Mouse (Mus musculus): ENCODE data around the gene Adgrv1.
"Not testable (repeated sequence)": the region's sequence is repeated elsewhere in the genome, so short reads cannot be mapped to it uniquely, and the experiment has no call there.

Adgrv1 gene

GRCm38 (mm10) chr13:81332018-81332417 lies 300.9 kb downstream of the Adgrv1 start:
- in situ Hi-C loops (cut with MboI) = no loop called here

- in situ Hi-C loops (cut with MboI) = no loop called here
Measured at GRCm38 (mm10) chr13:81329762-81330161, 303.2 kb downstream of the Adgrv1 start.

DNA sequence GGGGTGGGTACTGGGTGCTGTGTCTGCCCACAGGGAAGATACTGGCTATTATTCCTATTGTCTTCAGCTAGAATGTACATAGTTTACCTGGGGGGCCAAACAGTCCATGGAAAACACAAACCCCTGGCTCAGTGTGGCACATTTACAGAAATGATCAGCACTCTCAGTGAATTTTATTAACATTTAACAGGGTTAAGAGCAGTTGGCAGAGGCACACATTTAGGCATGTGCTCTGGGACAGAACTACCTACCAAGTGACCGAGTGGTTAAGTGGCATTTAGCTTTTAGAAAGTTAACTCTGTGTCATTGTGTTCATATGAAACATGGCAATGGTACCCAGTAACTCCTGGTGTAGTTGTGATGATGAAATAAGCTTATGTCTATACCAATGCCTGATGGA lies 304.8 kb downstream of the Adgrv1 start:
- in situ Hi-C loops (cut with MboI) = no loop called here

GRCm38 (mm10) chr13:81325606-81326215 lies 307.2 kb downstream of the Adgrv1 start:
- in situ Hi-C loops (cut with MboI) = no loop called here

- in situ Hi-C loops (cut with MboI) = no loop called here
Measured at GRCm38 (mm10) chr13:81323546-81324316, 309.2 kb downstream of the Adgrv1 start.

GRCm38 (mm10) chr13:81316581-81316980 lies 316.4 kb downstream of the Adgrv1 start:
- in situ Hi-C loops (cut with MboI) = no loop called here

DNA sequence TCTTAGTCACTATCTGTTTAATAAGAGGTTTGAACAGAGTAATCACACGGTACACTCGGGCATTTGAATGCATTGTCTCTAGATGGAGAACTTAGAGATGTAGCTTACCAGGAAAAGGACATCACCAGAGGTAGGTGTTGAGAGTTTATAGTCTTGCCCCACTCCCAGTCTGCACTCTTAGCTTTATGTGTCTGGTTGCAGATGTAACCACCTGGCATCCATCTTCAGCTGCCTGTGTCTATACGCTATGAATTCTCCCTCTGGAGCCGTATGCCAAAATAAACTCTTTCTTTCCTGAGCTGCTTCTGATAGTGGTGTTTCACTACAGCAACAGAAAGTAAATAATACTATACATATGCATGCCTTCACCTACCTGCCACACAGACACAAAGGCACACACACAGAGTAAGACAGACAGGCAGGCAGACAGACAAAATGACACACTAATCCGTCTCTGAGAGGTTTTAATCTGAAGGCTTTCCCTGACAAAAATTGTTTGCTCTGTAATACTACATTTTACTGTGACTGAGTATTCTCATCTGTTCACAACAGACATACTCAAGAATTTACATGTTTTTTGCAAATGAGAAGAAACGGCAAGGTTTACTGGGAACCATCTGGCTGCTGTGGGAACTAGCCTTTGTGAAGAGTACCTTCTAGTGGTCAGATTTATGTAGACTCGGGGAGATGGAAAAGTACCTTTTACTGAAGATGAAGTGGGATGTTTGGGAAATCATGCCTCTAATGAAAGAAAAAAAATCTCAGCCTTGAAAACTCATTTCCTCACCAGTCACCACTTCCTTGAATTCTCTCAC lies 318.4 kb downstream of the Adgrv1 start:
- in situ Hi-C loops (cut with MboI) = no loop called here

GRCm38 (mm10) chr13:81312148-81312547 lies 320.8 kb downstream of the Adgrv1 start:
- in situ Hi-C loops (cut with MboI) = no loop called here

DNA sequence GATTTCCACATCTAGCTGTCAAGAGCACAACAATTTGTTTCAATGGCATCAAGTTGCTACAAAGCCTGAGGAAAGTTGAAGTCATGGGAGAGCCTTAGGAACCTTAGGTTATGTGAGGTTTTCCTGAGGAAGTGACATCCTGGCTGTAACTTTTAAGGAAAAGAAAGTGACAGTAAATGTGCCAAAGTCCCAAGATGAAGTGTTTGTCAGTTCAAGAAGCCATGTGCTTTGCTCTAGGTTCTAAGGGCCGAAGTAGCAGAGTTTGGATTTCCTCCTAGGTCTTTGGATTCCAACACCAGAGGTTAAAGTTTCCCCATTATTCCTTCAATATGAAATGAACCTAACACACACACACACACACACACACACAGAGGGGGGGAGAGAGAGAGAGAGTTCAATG lies 332.1 kb downstream of the Adgrv1 start:
- in situ Hi-C loops (cut with MboI) = no loop called here

DNA sequence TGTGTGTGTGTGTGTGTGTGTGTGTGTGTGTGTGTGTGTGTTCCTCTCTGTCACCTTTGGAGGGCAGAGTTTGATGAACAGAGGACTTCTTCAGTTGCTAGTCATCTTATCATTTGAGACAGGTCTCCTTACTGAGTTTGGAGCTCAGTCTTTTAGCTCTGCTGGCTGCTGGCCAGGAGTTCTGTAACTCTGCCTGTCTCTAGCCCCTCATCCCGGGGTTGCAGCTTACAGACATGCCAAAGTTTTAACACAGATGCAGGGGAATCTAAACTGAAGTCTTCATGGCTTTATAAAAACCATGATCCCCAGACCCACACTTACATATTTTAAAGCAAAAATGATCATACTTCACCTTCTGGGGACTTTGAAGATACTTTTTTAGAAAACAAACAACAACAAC lies 338.8 kb downstream of the Adgrv1 start:
- in situ Hi-C loops (cut with MboI) = no loop called here

DNA sequence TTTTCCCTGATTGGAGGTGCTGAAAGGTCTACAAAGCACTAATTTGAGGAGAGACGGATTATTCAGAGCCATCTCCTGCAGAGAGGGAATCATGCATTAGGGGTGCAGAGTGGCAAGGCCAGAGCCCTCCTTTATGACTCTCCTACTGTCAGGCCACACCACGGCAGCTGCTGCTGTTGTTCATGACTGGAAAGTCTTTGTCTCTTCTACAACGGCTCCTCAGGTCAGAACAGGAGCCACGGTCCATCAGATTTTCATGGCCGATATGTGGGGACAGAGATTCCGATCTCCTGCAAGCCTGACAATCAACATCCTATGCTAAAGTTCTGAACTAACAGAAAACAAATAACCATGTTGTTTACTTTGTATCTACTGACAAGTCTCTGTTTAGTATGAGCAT lies 350.8 kb downstream of the Adgrv1 start:
- in situ Hi-C loops (cut with MboI) = no loop called here

DNA sequence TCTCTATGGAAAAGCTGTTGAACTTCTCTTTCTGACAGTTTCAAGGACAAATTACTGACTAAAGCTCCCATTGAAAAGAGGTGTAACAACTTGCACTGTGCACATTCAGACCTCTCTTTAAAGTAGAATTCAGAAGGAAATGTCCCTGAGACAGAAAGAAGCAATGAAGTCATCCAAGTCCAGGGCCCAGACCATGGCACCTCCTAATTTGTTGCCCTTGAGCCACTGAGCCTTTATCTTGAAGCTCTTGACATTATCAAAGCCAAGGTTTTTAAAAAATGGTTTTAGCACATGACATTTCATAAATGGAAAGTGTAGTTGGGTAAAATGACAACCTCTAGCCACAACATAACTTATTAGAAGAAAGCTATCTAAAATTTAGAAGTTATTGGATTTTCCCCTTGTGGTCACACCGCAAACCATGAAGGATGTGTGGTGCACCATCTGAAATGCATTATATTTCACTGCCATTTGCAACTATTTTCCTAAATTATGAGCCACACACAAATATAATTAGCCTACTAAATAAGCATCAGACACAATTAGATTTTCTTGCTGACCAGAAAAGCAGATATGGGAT lies 352.2 kb downstream of the Adgrv1 start:
- in situ Hi-C loops (cut with MboI) = no loop called here

DNA sequence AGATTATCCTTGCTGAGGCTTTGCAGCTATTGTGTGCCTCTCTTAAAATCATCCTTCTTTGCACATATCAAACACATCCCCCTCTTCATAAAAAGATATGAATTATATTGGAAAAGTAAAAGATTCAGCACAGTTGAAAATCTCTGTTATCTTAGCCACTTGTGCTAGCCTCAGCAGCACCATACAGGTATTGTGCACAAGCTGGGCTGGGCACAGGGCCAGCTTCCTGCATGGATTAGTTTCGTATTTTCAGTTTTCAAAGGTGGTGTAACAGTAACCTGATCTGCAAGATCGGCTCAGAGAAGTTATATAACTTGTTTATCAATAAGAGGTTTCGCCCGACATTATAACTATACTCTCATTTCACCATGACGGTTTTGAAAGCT lies 353.6 kb downstream of the Adgrv1 start:
- in situ Hi-C loops (cut with MboI) = no loop called here

DNA sequence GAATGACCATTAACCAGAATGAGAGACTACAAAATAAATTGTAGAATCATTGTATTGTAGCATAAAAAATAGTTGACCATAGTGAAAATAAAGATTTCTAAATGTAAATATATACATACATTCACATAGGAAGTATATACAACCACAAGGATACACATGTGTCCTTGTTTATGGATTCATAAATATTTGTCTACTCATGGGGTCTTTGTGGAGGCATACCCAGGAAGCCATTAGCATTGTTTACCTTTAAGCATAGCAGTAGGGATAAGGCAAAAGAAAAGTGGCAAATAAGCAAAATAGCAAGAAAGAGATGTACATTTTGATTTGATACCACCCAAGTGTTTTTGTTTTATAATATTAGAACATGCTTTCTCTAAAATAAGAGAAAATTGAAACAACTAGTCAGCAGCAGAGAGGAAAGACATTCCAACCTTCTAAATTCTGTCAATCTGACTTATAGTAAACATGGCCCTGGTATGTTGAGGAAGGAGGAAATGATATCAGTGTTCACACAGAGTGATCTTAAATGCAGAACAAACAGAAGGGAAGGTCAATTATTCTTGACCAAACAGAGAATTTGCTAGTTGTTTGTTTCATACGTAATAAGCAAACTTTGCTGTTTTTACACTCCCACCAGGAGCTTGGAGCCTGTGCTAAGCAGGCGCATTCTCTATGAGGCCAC lies 354.1 kb downstream of the Adgrv1 start:
- in situ Hi-C loops (cut with MboI) = no loop called here

GRCm38 (mm10) chr13:81273837-81274236 lies 359.1 kb downstream of the Adgrv1 start:
- in situ Hi-C loops (cut with MboI) = no loop called here

GRCm38 (mm10) chr13:81270396-81270795 lies 362.6 kb downstream of the Adgrv1 start:
- in situ Hi-C loops (cut with MboI) = no loop called here

GRCm38 (mm10) chr13:81269056-81269455 lies 363.9 kb downstream of the Adgrv1 start:
- in situ Hi-C loops (cut with MboI) = no loop called here

GRCm38 (mm10) chr13:81267489-81267888 lies 365.5 kb downstream of the Adgrv1 start:
- in situ Hi-C loops (cut with MboI) = not testable (repeated sequence)

DNA sequence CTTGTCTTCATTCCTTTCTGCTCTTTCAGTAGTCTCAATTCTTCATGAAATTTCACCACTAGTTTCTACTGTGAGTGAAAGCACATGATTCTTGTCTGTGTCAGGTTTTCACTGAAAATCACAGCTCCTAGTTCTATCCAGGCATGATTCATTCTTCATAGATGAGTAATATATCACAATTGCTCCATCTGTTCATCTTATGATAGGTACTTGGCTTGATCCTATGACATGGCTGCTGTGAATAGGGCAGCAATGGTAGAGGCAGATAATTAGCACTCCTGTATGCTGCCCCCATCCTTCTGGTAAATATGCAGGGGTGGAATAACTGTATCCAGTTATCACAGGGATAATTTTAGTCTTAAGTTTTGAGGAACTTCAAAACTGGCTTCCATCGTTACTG lies 368.5 kb downstream of the Adgrv1 start:
- in situ Hi-C loops (cut with MboI) = no loop called here

DNA sequence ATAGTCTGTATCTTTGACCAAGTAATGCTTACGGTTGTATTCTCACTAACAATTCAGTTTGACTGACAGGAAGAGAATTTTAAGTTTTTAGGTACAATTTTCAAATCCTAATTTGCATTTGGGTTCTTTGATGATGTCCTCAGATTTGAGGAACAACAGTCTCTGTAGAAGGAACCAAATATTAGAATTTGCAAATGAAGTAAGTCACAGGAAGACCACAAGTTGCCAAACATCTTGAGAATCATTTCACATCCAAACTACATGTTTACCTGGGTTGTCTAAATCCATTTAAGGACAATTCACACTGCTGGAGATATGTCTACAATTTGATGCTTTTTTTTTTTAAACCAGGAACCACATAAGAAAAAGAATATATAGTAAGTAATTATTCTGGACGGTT lies 391.8 kb downstream of the Adgrv1 start:
- in situ Hi-C loops (cut with MboI) = no loop called here

DNA sequence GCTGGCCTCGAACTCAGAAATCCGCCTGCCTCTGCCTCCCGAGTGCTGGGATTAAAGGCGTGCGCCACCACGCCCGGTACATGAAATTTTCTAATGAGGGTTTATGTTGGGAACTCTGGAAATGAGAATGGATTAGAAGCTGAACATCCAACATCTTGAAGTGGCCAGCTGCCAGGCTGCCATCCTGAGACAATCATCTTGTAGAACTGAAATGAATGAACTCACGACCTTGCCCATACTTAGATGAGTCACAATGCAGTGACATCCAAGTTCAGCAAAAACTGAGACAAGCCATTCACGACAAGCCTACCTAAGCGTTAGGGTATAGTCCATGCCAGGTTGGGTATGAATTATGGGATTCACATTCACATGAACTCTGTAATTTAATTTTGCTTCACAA lies 393.1 kb downstream of the Adgrv1 start:
- in situ Hi-C loops (cut with MboI) = no loop called here

- in situ Hi-C loops (cut with MboI) = no loop called here
Measured at GRCm38 (mm10) chr13:81239427-81239826, 393.5 kb downstream of the Adgrv1 start.
